ENCODE assay signal across 22 mouse cellular contexts in the genomic region with DNA sequence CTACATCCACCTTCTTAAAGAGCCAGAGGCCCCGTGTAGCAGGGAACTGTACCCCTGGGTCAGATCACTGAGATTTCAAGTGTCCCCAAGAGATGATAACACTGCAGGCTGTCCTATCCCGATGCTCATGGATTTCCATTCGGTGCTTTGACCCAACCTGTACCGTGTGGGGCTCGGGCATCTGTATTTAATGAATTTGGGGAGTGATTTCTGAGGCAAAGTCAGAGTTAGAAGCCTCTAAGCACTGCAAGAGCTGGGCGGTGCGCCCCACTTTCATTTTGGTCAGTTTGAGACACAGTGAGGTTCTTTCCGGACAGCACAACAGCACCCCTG.
"Had no signal": no experiment of that assay in that cellular context is flagged by ENCODE, and none has a peak within 500 bp of the region (broad histone marks: within the 10 kb centered on the region; RNA-seq: fewer than 3 reads in every experiment).

No protein-coding gene starts in this region.

- H3K4me2 ChIP-seq: kidney, embryonic 15.5 days; limb, embryonic 12.5 days; limb, embryonic 15.5 days; liver, embryonic 11.5 days; lung, embryonic 14.5 days; midbrain, embryonic 13.5 days; neural tube, embryonic 12.5 days had no signal

- H3K36me3 ChIP-seq: kidney, embryonic 15.5 days; limb, embryonic 12.5 days; limb, embryonic 15.5 days; neural tube, embryonic 12.5 days had no signal

- H3K9me3 ChIP-seq: kidney, embryonic 15.5 days; limb, embryonic 12.5 days; limb, embryonic 15.5 days; midbrain, embryonic 13.5 days; neural tube, embryonic 12.5 days had no signal

- H3K9ac ChIP-seq: kidney, embryonic 15.5 days; limb, embryonic 12.5 days; limb, embryonic 15.5 days; liver, embryonic 14.5 days; liver, postnatal 0 days; lung, embryonic 14.5 days; midbrain, embryonic 13.5 days; neural tube, embryonic 12.5 days had no signal

- H3K27ac ChIP-seq: kidney, embryonic 15.5 days; left cerebral cortex, adult 2 months; limb, embryonic 12.5 days; limb, embryonic 15.5 days; liver, embryonic 14.5 days; macrophage; midbrain, embryonic 13.5 days; neural tube, embryonic 12.5 days; stomach, postnatal 0 days had no signal

- H3K4me1 ChIP-seq: limb, embryonic 15.5 days; midbrain, embryonic 13.5 days; neural tube, embryonic 12.5 days had no signal

- ATAC-seq: liver, postnatal 0 days; lung, postnatal 0 days had no signal

- DNase-seq: kidney, postnatal 10 days; kidney, postnatal 36 days; layer of hippocampus, postnatal 36 days; liver, postnatal 0 days; lung, embryonic 14.5 days; right cerebral cortex, adult 18-20 months; right cerebral cortex, postnatal 14 days; right cerebral cortex, postnatal 4 days; thymus, adult 2 months; thymus, postnatal 14 days; thymus, postnatal 4 days had no signal

- H3K4me3 ChIP-seq: kidney, embryonic 15.5 days; left cerebral cortex, adult 2 months; limb, embryonic 12.5 days; limb, embryonic 15.5 days; midbrain, embryonic 13.5 days; neural tube, embryonic 12.5 days had no signal

- H3K27me3 ChIP-seq: kidney, embryonic 15.5 days; limb, embryonic 15.5 days; midbrain, embryonic 13.5 days; neural tube, embryonic 12.5 days had no signal
